ENCODE assay signal across 30 mouse cellular contexts in the genomic region with DNA sequence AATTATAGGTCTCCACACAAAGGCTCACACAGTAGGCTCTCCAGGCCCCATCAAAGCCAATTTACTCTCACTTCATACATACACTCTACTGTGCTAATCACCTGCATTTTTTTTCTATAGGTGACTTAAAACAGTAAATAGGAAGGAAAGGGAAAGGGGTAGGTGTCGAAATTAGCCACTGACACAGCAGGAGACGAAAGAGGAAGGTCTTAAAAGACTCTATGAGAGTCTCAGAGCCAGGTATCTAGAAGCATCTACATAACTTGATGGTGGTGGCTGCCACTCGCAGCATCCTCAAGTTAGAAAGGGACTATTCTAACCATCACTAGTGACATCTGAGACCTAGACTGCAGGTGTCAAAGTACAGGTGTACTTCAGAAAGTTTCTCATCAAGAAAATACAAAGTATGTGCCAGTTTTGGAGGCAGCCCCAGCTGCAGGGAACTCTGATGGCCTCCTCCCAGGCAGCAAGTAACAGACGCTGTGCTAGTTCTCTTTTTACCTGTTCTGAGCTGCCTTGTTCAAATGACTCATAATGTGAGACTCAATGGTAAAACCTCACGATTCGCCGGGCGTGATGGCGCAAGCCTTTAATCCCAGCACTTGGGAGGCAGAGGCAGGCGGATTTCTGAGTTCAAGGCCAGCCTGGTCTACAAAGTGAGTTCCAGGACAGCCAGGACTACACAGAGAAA. TPM values are rescaled to one million over a fixed set of nuclear protein-coding genes. Genes with fewer than 3 reads are reported as not detected.
"Had no signal": no experiment of that assay in that cellular context is flagged by ENCODE, and none has a peak within 500 bp of the region (broad histone marks: within the 10 kb centered on the region; RNA-seq: fewer than 3 reads in every experiment).

No protein-coding gene starts in this region.

- DNase-seq: gastrocnemius, adult 2 months; gastrocnemius, postnatal 10 days; gastrocnemius, postnatal 25 days; heart, adult 2 months; heart, postnatal 14 days; heart, postnatal 36 days; kidney, adult 11 months; kidney, adult 2 months; kidney, adult 9 months; kidney, postnatal 14 days; kidney, postnatal 4 days; left cerebral cortex, postnatal 4 days had no signal

- ATAC-seq: hindbrain, postnatal 0 days; intestine, embryonic 16.5 days had no signal

- H3K4me3 ChIP-seq: gastrocnemius, adult 2 months; heart, adult 2 months; heart, embryonic 13.5 days; heart, embryonic 15.5 days; hindbrain, embryonic 13.5 days; hindbrain, embryonic 15.5 days; kidney, embryonic 15.5 days; layer of hippocampus, adult 2 months; limb, embryonic 13.5 days; limb, embryonic 15.5 days had no signal

- H3K27me3 ChIP-seq: heart, embryonic 13.5 days; heart, embryonic 15.5 days; hindbrain, embryonic 13.5 days; hindbrain, embryonic 15.5 days; kidney, embryonic 15.5 days; limb, embryonic 13.5 days; limb, embryonic 15.5 days had no signal

- H3K27ac ChIP-seq: gastrocnemius, adult 2 months; heart, adult 2 months; heart, embryonic 13.5 days; heart, embryonic 15.5 days; hindbrain, embryonic 13.5 days; hindbrain, embryonic 15.5 days; hindbrain, postnatal 0 days; kidney, embryonic 15.5 days; kidney, postnatal 0 days; layer of hippocampus, adult 2 months; limb, embryonic 13.5 days; limb, embryonic 15.5 days had no signal

- H3K4me2 ChIP-seq: heart, embryonic 11.5 days; heart, embryonic 13.5 days; heart, embryonic 15.5 days; hindbrain, embryonic 13.5 days; hindbrain, embryonic 15.5 days; kidney, embryonic 15.5 days; limb, embryonic 13.5 days; limb, embryonic 15.5 days had no signal

- H3K4me1 ChIP-seq: hindbrain, embryonic 13.5 days; hindbrain, embryonic 15.5 days; kidney, embryonic 15.5 days; limb, embryonic 13.5 days; limb, embryonic 15.5 days had no signal

- H3K9me3 ChIP-seq: heart, embryonic 13.5 days; heart, embryonic 15.5 days; hindbrain, embryonic 13.5 days; hindbrain, embryonic 15.5 days; kidney, embryonic 15.5 days; limb, embryonic 13.5 days; limb, embryonic 15.5 days had no signal

- H3K9ac ChIP-seq: heart, embryonic 13.5 days; heart, embryonic 15.5 days; hindbrain, embryonic 13.5 days; hindbrain, embryonic 15.5 days; kidney, embryonic 15.5 days; limb, embryonic 13.5 days; limb, embryonic 15.5 days had no signal

RNA-seq across cellular contexts. Expression of a gene that starts 40.5 kb away (rescaled TPM):
- total RNA-seq: heart, adult 2 months; heart, postnatal 14 days; heart, postnatal 36 days; hindbrain, postnatal 0 days; layer of hippocampus, adult 2 months; layer of hippocampus, postnatal 10 days; layer of hippocampus, postnatal 25 days; left cerebral cortex, adult 8-10 months; left cerebral cortex, postnatal 10 days; left cerebral cortex, postnatal 25 days; left cerebral cortex, postnatal 4 days had no signal
- polyA plus RNA-seq: frontal cortex, adult 2 months; heart, adult 2 months; hindbrain, postnatal 0 days; kidney, adult 2 months; kidney, postnatal 0 days; limb, embryonic 15.5 days had no signal
